Mouse (Mus musculus) forebrain, embryonic 14.5 days (tissue): ENCODE data around the gene Fbxo9. TPM values are rescaled to one million over a fixed set of nuclear protein-coding genes. Genes with fewer than 3 reads are reported as not detected.

ENCODE experiments used
- ATAC-seq: fragments of 200-750 bp; cut with Nextera tagmentation; 2 replicates; pipeline ENCODE4 v1.8.0; 2017; ENCODE audit warnings: mild to moderate bottlenecking, moderate library complexity
- DNase-seq: peaks from one replicate; pipeline ENCODE4 v3.0.0-alpha.2; 2015; ENCODE audit warnings: low spot score
- H3K27ac ChIP-seq: fragments of 300-500 bp; sonication (generic); 2 replicates; pipeline ENCODE4 v1.5.1; 2014; ENCODE audit warnings: low read depth, mild to moderate bottlenecking, control low read depth, low read length, moderate library complexity
- H3K27me3 ChIP-seq: fragments of 300-500 bp; sonication (generic); replicated peaks from 2 replicates; pipeline ENCODE4 v1.6.1; 2014; ENCODE audit warnings: low read length, control low read depth, mixed read lengths; ENCODE audit not compliant: control insufficient read depth, insufficient read depth
- H3K36me3 ChIP-seq: fragments of 300-500 bp; sonication (generic); 2 replicates; pipeline ENCODE4 v1.6.1; 2014; ENCODE audit warnings: low read length, control low read depth; ENCODE audit not compliant: control insufficient read depth, insufficient read depth
- H3K4me1 ChIP-seq: fragments of 300-500 bp; sonication (generic); 2 replicates; pipeline ENCODE4 v1.6.1; 2014; ENCODE audit warnings: antibody characterized with exemption, low read length, control low read depth; ENCODE audit not compliant: control insufficient read depth, insufficient read depth
- H3K4me2 ChIP-seq: fragments of 300-500 bp; sonication (generic); 2 replicates; pipeline ENCODE4 v1.6.1; 2014; ENCODE audit warnings: mild to moderate bottlenecking, control low read depth, low read length
- H3K4me3 ChIP-seq: fragments of 300-500 bp; sonication (generic); 2 replicates; pipeline ENCODE4 v1.5.1; 2014; ENCODE audit warnings: low read depth, low read length, control low read depth
- H3K9ac ChIP-seq: fragments of 300-500 bp; sonication (generic); 2 replicates; pipeline ENCODE4 v1.6.1; 2014; ENCODE audit warnings: mild to moderate bottlenecking, low read length, control low read depth, moderate library complexity
- H3K9me3 ChIP-seq: fragments of 300-500 bp; sonication (generic); replicated peaks from 2 replicates; pipeline ENCODE4 v1.6.1; 2016; ENCODE audit warnings: low read length, control low read depth, mixed read lengths; ENCODE audit not compliant: control insufficient read depth
- WGBS: fragments of 180-500 bp; shearing (Covaris S2); extraction: QIAGEN DNeasy Blood & Tissue Kit; methylation state at CpG from one replicate; pipeline ENCODE4 v1.1.7; 2014; 5-methylcytosine and 5-hydroxymethylcytosine counted together
- polyA plus RNA-seq: library from polyadenylated mRNA; unstranded; fragments of >200 nt; fragmentation: Nextera tagmentation; extraction: Ambion mirVana; gene quantifications from 2 replicates; pipeline ENCODE4 v1.2.1, GENCODE M21; 2014

Gene Fbxo9
- polyA plus RNA-seq, 1 experiment from 2014 or later, result 50.3 TPM

GRCm38 (mm10) chr9:78113538-78113885, 4.6 kb upstream of the Fbxo9 start:
- peaks cover 27% of the 10 kb centered on the region for H3K4me1 ChIP-seq
- peak overlapping the region; percentile 98 for H3K9ac ChIP-seq
- peak; percentile 53 for DNase-seq
- H3K9me3 ChIP-seq, result no peaks in the 10 kb centered on the region
- peaks cover 5% of the 10 kb centered on the region; the same call in 1 of the 2 replicates for H3K36me3 ChIP-seq
- peak overlapping the region; percentile 95 for H3K4me3 ChIP-seq
- H3K27me3 ChIP-seq, result no peaks in the 10 kb centered on the region
- 1% methylated on average over 14 of the region's 14 CpGs for WGBS
- peak overlapping the region; percentile 95 for H3K27ac ChIP-seq
- ATAC-seq, result peak; percentile 25
- peak overlapping the region; percentile 78 for H3K4me2 ChIP-seq

- Histone ChIP-seq H3K36me3 (peaks cover 1% of the 10 kb centered on the region; the same call in 1 of the 2 replicates), H3K27me3 (no peaks in the 10 kb centered on the region), H3K9me3 (no peaks in the 10 kb centered on the region), H3K27ac (peak overlapping the region; percentile 95), H3K4me2 (peak overlapping the region; percentile 78), H3K9ac (peak overlapping the region; percentile 98), H3K4me1 (peaks cover 27% of the 10 kb centered on the region), H3K4me3 (peak overlapping the region; percentile 95)
- ATAC-seq (peak; percentile 81), DNase-seq (peak; percentile 94)
- WGBS, result 2% methylated on average over 43 of the region's 47 CpGs
Measured at GRCm38 (mm10) chr9:78112770-78113537, 4.1 kb upstream of the Fbxo9 start.

GRCm38 (mm10) chr9:78111456-78111855, 2.6 kb upstream of the Fbxo9 start:
- 89% methylated on average over 2 of the region's 2 CpGs for WGBS
- ATAC-seq (no peak), DNase-seq (no peak)
- Histone ChIP-seq H3K36me3 (no peaks in the 10 kb centered on the region; the same call in 1 of the 2 replicates), H3K27ac (no peak overlapping the region), H3K9ac (no peak overlapping the region), H3K4me3 (no peak overlapping the region), H3K9me3 (no peaks in the 10 kb centered on the region), H3K4me1 (peaks cover 29% of the 10 kb centered on the region), H3K4me2 (no peak overlapping the region), H3K27me3 (no peaks in the 10 kb centered on the region)

- Histone ChIP-seq H3K27ac (no peak overlapping the region), H3K4me3 (peak overlapping the region; percentile 90), H3K36me3 (no peaks in the 10 kb centered on the region), H3K4me2 (peak overlapping the region; percentile 87), H3K9ac (no peak overlapping the region), H3K27me3 (no peaks in the 10 kb centered on the region), H3K9me3 (no peaks in the 10 kb centered on the region), H3K4me1 (peaks cover 19% of the 10 kb centered on the region)
- DNase-seq (peak; percentile 23), ATAC-seq (no peak)
- 48% methylated on average over 5 of the region's 5 CpGs for WGBS
Measured at GRCm38 (mm10) chr9:78109656-78110055, 791 bp upstream of the Fbxo9 start.

- ATAC-seq, result peak; percentile 81
- peak overlapping the region; percentile 90 for H3K4me3 ChIP-seq
- peak overlapping the region; percentile 79 for H3K9ac ChIP-seq
- peaks cover 11% of the 10 kb centered on the region for H3K4me1 ChIP-seq
- H3K27ac ChIP-seq, result peak overlapping the region; percentile 86
- H3K4me2 ChIP-seq, result peak overlapping the region; percentile 87
- under 1% methylated on average over 86 of the region's 88 CpGs for WGBS
- H3K9me3 ChIP-seq, result no peaks in the 10 kb centered on the region
- no peaks in the 10 kb centered on the region for H3K27me3 ChIP-seq
- DNase-seq, result peak; percentile 87
- H3K36me3 ChIP-seq, result no peaks in the 10 kb centered on the region
Measured at GRCm38 (mm10) chr9:78107912-78108795, 711 bp downstream of the Fbxo9 start.

- 16% methylated on average over 6 of the region's 6 CpGs for WGBS
- no peaks in the 10 kb centered on the region for H3K9me3 ChIP-seq
Measured at GRCm38 (mm10) chr9:78107582-78107911, 1.3 kb downstream of the Fbxo9 start.

GRCm38 (mm10) chr9:78106821-78107220, 2.0 kb downstream of the Fbxo9 start:
- H3K4me2 ChIP-seq, result no peak overlapping the region
- no peaks in the 10 kb centered on the region for H3K9me3 ChIP-seq
- H3K9ac ChIP-seq, result no peak overlapping the region
- H3K4me3 ChIP-seq, result no peak overlapping the region
- DNase-seq, result no peak
- ATAC-seq, result no peak
- no peaks in the 10 kb centered on the region for H3K36me3 ChIP-seq
- H3K27ac ChIP-seq, result no peak overlapping the region
- no peaks in the 10 kb centered on the region for H3K27me3 ChIP-seq
- WGBS, result 72% methylated on average over 4 of the region's 4 CpGs
- H3K4me1 ChIP-seq, result peaks cover 9% of the 10 kb centered on the region

More at GRCm38 (mm10) chr9:78107582-78107911, 1.3 kb downstream of the Fbxo9 start:
- H3K36me3 ChIP-seq, result no peaks in the 10 kb centered on the region
- H3K9ac ChIP-seq, result peak overlapping the region; percentile 79
- H3K4me2 ChIP-seq, result peak overlapping the region; percentile 87
- no peak for DNase-seq
- peaks cover 9% of the 10 kb centered on the region for H3K4me1 ChIP-seq
- no peaks in the 10 kb centered on the region for H3K27me3 ChIP-seq
- H3K4me3 ChIP-seq, result peak overlapping the region; percentile 90
- no peak overlapping the region; the same call in 1 of the 2 replicates for H3K27ac ChIP-seq
- no peak for ATAC-seq

- 90% methylated on average over 6 of the region's 6 CpGs for WGBS
- DNase-seq (no peak), ATAC-seq (no peak)
- Histone ChIP-seq H3K27me3 (no peaks in the 10 kb centered on the region), H3K4me2 (no peak overlapping the region), H3K9ac (no peak overlapping the region), H3K27ac (no peak overlapping the region), H3K36me3 (peaks cover 10% of the 10 kb centered on the region), H3K9me3 (no peaks in the 10 kb centered on the region), H3K4me1 (peaks cover 9% of the 10 kb centered on the region), H3K4me3 (no peak overlapping the region)
Measured at GRCm38 (mm10) chr9:78105501-78105932, 3.3 kb downstream of the Fbxo9 start.
